Mouse (Mus musculus) lung, embryonic 14.5 days (tissue): ENCODE measurements around the gene Tnfaip1. TPM values are rescaled to one million over a fixed set of nuclear protein-coding genes. Genes with fewer than 3 reads are reported as not detected.

ENCODE experiments used
- ATAC-seq: fragments of 200-750 bp; cut with Nextera tagmentation; 2 replicates; pipeline ENCODE4 v1.8.0; 2017; ENCODE audit warnings: mild to moderate bottlenecking, moderate TSS enrichment, moderate library complexity; ENCODE audit not compliant: insufficient read depth
- DNase-seq: peaks from one replicate; pipeline ENCODE4 v3.0.0-alpha.2; 2015
- H3K27ac ChIP-seq: fragments of 300-500 bp; sonication (generic); 2 replicates; pipeline ENCODE4 v1.5.1; 2014; ENCODE audit warnings: low read depth, mild to moderate bottlenecking, moderate library complexity
- H3K27me3 ChIP-seq: fragments of 300-500 bp; sonication (generic); 2 replicates; pipeline ENCODE4 v1.6.1; 2014; ENCODE audit warnings: low read length, control low read depth; ENCODE audit not compliant: insufficient read depth
- H3K36me3 ChIP-seq: fragments of 300-500 bp; sonication (generic); 2 replicates; pipeline ENCODE4 v1.6.1; 2014; ENCODE audit warnings: control low read depth; ENCODE audit not compliant: insufficient read depth
- H3K4me1 ChIP-seq: fragments of 300-500 bp; sonication (generic); 2 replicates; pipeline ENCODE4 v1.6.1; 2014; ENCODE audit warnings: antibody characterized with exemption, control low read depth; ENCODE audit not compliant: insufficient read depth
- H3K4me2 ChIP-seq: fragments of 300-500 bp; sonication (generic); 2 replicates; pipeline ENCODE4 v1.6.1; 2014; ENCODE audit warnings: mild to moderate bottlenecking
- H3K4me3 ChIP-seq: fragments of 300-500 bp; sonication (generic); 2 replicates; pipeline ENCODE4 v1.5.1; 2014; ENCODE audit warnings: low read depth, low read length
- H3K9ac ChIP-seq: fragments of 300-500 bp; sonication (generic); 2 replicates; pipeline ENCODE4 v1.6.1; 2014
- H3K9me3 ChIP-seq: fragments of 300-500 bp; sonication (generic); 2 replicates; pipeline ENCODE4 v1.6.1; 2016; ENCODE audit warnings: low read depth, low read length, control low read depth
- CTCF ChIP-seq: IDR thresholded peaks from 2 replicates; pipeline ENCODE4 v1.5.1; 2016; ENCODE audit warnings: antibody characterized with exemption, low read depth
- WGBS: fragments of 180-500 bp; shearing (Covaris S2); extraction: QIAGEN DNeasy Blood & Tissue Kit; methylation state at CpG from one replicate; pipeline ENCODE4 v1.1.7; 2014; 5-methylcytosine and 5-hydroxymethylcytosine counted together
- polyA plus RNA-seq: library from polyadenylated mRNA; unstranded; fragments of >200 nt; fragmentation: Nextera tagmentation; extraction: Ambion mirVana; gene quantifications from 2 replicates; pipeline ENCODE4 v1.2.1, GENCODE M21; 2014

The Tnfaip1 gene
- polyA plus RNA-seq, 1 experiment from 2014 or later: 82.9 TPM

- no peaks in the 10 kb centered on the region for H3K36me3 ChIP-seq
- WGBS: 57% methylated on average over 9 of the region's 9 CpGs
- no peak overlapping the region for H3K9ac ChIP-seq
- no peaks in the 10 kb centered on the region for H3K9me3 ChIP-seq
- H3K4me1 ChIP-seq: 0 out of 2 replicates have a peak, but pooled peaks cover 4% of the 10 kb centered on the region
- no peak overlapping the region for H3K4me2 ChIP-seq
- H3K4me3 ChIP-seq: no peak overlapping the region
- no peak for TF ChIP-seq CTCF
- H3K27me3 ChIP-seq: peaks cover 45% of the 10 kb centered on the region
- no peak for ATAC-seq
- H3K27ac ChIP-seq: no peak overlapping the region
- DNase-seq: no peak
Observed at GRCm38 (mm10) chr11:78500623-78501202, 35.4 kb downstream of the Tnfaip1 start.

GRCm38 (mm10) chr11:78499543-78499942 is 36.6 kb downstream of the Tnfaip1 start:
- no peaks in the 10 kb centered on the region for H3K9me3 ChIP-seq
- no peak for ATAC-seq
- H3K4me3 ChIP-seq: no peak overlapping the region
- H3K27me3 ChIP-seq: peaks cover 56% of the 10 kb centered on the region
- H3K4me1 ChIP-seq: 0 out of 2 replicates have a peak, but pooled peaks cover 4% of the 10 kb centered on the region
- no peaks in the 10 kb centered on the region for H3K36me3 ChIP-seq
- no peak overlapping the region for H3K9ac ChIP-seq
- WGBS: 34% methylated on average over 16 of the region's 16 CpGs
- DNase-seq: no peak
- no peak overlapping the region for H3K4me2 ChIP-seq
- no peak overlapping the region for H3K27ac ChIP-seq
- TF ChIP-seq CTCF: no peak

- Histone ChIP-seq H3K4me1 (0 out of 2 replicates have a peak, but pooled peaks cover 4% of the 10 kb centered on the region), H3K9ac (peak within 1 kb of the TSS; percentile 34; the same call in 1 of the 2 replicates), H3K4me3 (peak within 1 kb of the TSS; percentile 50), H3K27me3 (peaks cover 56% of the 10 kb centered on the region), H3K4me2 (peak within 1 kb of the TSS; percentile 99), H3K9me3 (no peaks in the 10 kb centered on the region), H3K27ac (no peak within 1 kb of the TSS), H3K36me3 (no peaks in the 10 kb centered on the region)
- DNase-seq: no peak
- ATAC-seq: no peak
- TF ChIP-seq CTCF: no peak
- WGBS: 35% methylated on average over 7 of the region's 7 CpGs
Observed at GRCm38 (mm10) chr11:78499004-78499403, 37.1 kb downstream of the Tnfaip1 start, which contains the start of gene Vtn. Gene Vtn (plus strand): TSS chr11:78499091.

GRCm38 (mm10) chr11:78497544-78498522 is 38.3 kb downstream of the Tnfaip1 start, which contains the start of gene Sarm1:
Gene Sarm1 (minus strand): TSS chr11:78497754.
- no peak within 1 kb of the TSS for H3K27ac ChIP-seq

GRCm38 (mm10) chr11:78497071-78497541 is 39.0 kb downstream of the Tnfaip1 start:
- H3K27ac ChIP-seq: no peak overlapping the region
- peaks cover 56% of the 10 kb centered on the region for H3K27me3 ChIP-seq
- H3K4me3 ChIP-seq: peak overlapping the region; percentile 50
- peak overlapping the region; percentile 41 for H3K9ac ChIP-seq
- no peaks in the 10 kb centered on the region for H3K9me3 ChIP-seq
- TF ChIP-seq CTCF: no peak
- H3K4me2 ChIP-seq: peak overlapping the region; percentile 99
- no peaks in the 10 kb centered on the region for H3K36me3 ChIP-seq
- under 1% methylated on average over 44 of the region's 44 CpGs for WGBS
- peak; percentile 51 for ATAC-seq
- DNase-seq: peak; percentile 42
- 0 out of 2 replicates have a peak, but pooled peaks cover 4% of the 10 kb centered on the region for H3K4me1 ChIP-seq

More at GRCm38 (mm10) chr11:78497544-78498522, 38.3 kb downstream of the Tnfaip1 start, which contains the start of gene Sarm1:
- Histone ChIP-seq H3K4me2 (peak within 1 kb of the TSS; percentile 99), H3K4me3 (peak within 1 kb of the TSS; percentile 50), H3K9me3 (no peaks in the 10 kb centered on the region), H3K36me3 (no peaks in the 10 kb centered on the region), H3K9ac (peak within 1 kb of the TSS; percentile 41), H3K27me3 (peaks cover 56% of the 10 kb centered on the region), H3K4me1 (0 out of 2 replicates have a peak, but pooled peaks cover 4% of the 10 kb centered on the region)
- 3% methylated on average over 36 of the region's 36 CpGs for WGBS
- 0 out of 2 replicates have a peak, but pooled peaks have one; percentile 15 for TF ChIP-seq CTCF
- DNase-seq (peak; percentile 98), ATAC-seq (peak; percentile 94)

- H3K4me3 ChIP-seq: no peak overlapping the region
- DNase-seq: peak; percentile 87
- no peak overlapping the region for H3K4me2 ChIP-seq
- no peak overlapping the region for H3K27ac ChIP-seq
- H3K9me3 ChIP-seq: no peaks in the 10 kb centered on the region
- no peak for ATAC-seq
- no peaks in the 10 kb centered on the region for H3K36me3 ChIP-seq
- H3K9ac ChIP-seq: no peak overlapping the region
- 0 out of 2 replicates have a peak, but pooled peaks cover 4% of the 10 kb centered on the region for H3K4me1 ChIP-seq
- TF ChIP-seq CTCF: no peak
- WGBS: 4% methylated on average over 6 of the region's 6 CpGs
- H3K27me3 ChIP-seq: peaks cover 65% of the 10 kb centered on the region
Observed at GRCm38 (mm10) chr11:78495904-78496303, 40.2 kb downstream of the Tnfaip1 start.
